Mouse (Mus musculus): ENCODE results near the gene Cmc2.

DNA sequence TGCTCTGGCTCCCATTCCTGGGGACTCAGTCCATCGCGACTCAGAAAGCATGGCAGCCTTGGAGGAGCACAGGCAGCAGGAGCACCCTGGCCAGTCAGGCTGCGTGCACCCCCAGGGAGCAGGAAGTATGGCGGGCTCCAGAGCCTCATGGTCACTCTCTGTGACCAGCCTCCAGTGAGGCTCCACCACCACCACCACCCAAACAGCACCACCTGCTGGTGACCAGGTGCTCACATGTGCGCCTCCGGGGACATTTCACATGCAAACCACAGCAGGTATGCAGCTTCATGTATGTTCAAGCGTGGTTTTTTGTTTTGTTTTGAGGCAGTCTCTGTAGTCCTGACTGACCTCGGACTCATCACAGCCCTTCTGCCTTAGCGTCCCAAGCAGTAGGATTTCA, 6.6 kb upstream of the Cmc2 start:
- TF ChIP-seq POLR2A (IDR thresholded peaks at IDR 0.05; ENCODE audit: extremely low read depth, insufficient read depth, low read length): no peak
- peak; percentile 36 for TF ChIP-seq CTCF (IDR thresholded peaks at IDR 0.05; ENCODE audit: extremely low read depth, insufficient read depth, low read length)
